Mouse (Mus musculus) cerebellum, adult 11-12 months (tissue): ENCODE results near the gene Akap6.
"Not testable (repeated sequence)": the region's sequence is repeated elsewhere in the genome, so short reads cannot be mapped to it uniquely, and the experiment has no call there.

Experiments
- DNase-seq: peaks from one replicate; pipeline ENCODE4 v3.0.0; 2022

The Akap6 gene

GRCm38 (mm10) chr12:52711857-52712640 is 12.9 kb downstream of the Akap6 start:
- no peak for DNase-seq

GRCm38 (mm10) chr12:52718392-52718791 is 19.2 kb downstream of the Akap6 start:
- DNase-seq = no peak

GRCm38 (mm10) chr12:52719232-52719631 is 20.0 kb downstream of the Akap6 start:
- no peak for DNase-seq

DNA sequence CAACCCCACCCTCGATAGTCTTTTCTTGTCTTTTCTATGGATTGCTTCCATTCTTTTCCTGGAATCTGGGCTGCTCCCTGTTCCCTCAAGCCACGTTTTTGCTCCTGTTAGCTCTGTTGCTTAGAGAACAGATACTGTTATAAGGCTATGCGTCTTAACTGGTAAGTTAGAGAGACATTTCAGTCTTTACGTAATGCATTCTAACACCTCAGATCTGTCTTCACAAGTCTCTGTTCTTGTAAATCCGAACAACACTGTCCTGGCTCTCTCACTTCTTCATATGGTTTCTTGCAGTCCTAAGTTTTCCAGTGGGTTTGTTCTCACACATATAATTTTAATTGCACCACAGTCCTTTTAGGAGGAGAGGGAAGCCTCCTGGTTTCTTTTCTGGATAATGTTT is 20.5 kb downstream of the Akap6 start:
- DNase-seq = no peak

- not testable (repeated sequence) for DNase-seq
Measured at GRCm38 (mm10) chr12:52724039-52724615, 24.9 kb downstream of the Akap6 start.

DNA sequence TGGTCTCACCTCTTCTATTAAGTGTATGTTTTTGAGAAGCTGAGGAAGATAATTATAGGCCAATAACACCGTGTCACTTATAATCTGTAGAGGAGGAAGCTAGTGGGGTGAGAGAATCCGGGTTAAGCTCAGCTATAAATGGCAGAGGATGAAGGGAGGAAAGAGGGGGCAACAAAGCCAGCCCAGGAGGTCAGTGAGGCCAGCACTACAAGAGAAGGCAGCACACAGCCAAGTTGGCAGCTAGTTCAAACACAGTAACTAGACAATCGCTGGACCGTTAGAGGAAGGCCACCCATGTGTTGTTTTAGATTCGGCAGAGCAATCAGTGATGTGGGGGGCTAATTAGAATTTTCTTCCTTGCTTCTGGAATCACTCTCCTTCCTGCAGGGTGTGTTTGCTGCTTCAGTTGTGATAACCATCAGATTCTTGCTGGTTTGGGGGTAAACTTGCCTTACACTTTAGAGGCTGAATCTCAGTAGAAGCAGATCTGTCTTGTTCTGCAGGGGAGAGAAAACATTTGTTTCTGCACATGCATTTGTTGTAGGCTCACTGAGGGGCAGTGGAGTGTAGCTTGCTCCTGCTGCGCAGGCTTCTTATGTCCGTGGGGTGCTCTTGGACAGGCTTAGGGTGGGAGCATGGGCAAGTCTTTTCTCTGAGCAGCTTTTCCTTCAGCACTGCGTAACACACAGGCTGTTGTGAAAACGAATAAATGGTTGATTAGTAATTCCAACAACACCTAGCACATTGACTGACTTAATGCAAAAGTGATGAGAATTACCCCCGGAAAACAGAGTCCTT is 27.4 kb downstream of the Akap6 start:
- no peak for DNase-seq

DNA sequence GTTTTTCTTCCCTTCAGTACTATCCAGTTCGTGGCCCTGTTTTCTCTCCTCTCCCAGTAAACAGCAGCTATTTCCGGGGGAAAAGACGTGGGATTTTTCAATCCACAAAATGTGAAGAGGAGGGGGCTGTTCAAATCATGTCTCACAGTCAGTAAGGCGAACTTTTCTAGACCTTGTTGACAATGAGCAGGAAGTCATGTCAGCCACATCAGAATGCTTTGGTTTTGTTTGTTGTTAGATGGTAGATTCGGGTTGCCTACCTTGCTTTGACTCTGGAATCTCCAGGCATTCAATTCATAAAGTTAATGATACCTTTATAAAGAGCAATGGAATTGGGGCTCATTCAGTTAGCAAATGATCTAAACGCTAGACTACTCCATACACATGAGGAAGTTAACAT is 30.2 kb downstream of the Akap6 start:
- DNase-seq = no peak

DNA sequence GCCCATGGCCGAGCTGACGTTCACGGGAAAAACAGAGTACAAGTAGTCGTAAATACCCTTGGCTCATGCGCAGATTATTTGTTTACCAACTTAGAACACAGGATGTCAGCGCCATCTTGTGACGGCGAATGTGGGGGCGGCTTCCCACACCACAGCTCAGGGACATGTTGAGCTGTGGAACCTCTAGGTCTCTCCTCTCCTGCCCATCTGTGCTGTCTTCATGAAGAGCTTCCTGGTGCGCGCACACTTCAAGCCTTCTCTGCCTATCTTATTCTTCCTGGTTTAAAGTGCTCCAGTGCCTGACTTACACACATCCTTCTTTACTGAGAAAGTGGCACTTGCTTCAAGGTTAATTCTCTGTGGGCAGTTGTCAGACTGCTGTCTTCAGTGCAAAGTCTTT is 36.0 kb downstream of the Akap6 start:
- DNase-seq = not testable (repeated sequence)

GRCm38 (mm10) chr12:52737151-52737550 is 38.0 kb downstream of the Akap6 start:
- DNase-seq = no peak

DNA sequence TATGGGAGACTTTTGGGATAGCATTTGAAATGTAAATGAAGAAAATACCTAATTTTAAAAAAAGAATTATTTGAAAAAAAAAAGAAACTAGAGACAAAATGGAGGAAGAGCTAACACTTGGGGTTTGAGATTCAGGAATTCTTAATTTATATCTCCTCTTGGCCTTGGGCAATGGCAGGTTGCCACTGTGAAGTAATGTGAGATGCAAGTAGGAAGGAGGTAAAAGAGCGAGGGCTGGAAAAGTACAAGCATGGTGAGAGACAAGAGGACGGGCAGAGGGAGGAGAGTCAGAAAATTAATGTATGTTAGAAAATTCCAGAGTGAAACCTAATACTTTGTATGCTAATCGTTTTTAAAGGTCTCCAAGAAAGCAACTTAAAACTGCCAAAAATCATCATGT is 40.1 kb downstream of the Akap6 start:
- no peak for DNase-seq

- no peak for DNase-seq
Measured at GRCm38 (mm10) chr12:52741801-52742200, 42.6 kb downstream of the Akap6 start.

DNA sequence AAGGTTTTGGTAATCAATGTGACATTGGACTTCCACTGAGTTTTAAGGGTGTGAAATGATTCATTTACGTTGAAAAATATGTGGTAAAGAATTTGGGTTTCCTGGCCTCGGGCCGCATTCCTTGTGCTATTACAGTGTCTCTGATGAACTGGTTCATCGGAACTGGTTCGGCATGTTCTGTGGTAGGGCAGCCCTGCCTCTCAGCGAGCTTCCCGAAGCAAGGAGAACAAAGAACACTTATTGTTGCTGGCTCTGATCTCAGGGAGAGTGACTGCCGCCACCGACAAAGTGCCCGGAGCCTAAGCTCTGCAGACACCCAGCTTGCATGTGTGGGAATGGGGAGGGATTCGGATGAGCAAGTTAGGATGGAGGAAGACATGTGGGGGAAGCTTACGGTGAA is 50.8 kb downstream of the Akap6 start:
- DNase-seq = no peak

GRCm38 (mm10) chr12:52755649-52756048 is 56.5 kb downstream of the Akap6 start:
- no peak for DNase-seq

DNA sequence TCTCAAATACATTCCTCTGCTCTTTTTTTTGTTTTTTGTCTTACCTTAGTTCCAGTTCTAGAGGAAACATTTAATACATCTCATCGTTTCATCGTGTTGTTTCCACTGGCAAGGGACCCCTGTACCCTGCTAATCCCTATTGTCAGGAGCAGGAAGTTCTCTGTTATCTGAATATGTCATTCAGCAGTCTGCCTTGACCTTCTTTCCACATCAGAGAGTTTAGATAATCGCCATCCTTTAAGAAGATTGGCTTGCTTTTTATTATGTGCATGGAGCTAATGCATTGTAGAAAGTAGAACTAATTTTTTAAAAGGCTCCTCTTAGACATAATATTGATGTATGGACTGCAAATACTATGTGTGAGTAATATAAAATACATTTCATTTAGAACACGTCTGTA is 58.7 kb downstream of the Akap6 start:
- DNase-seq = no peak

DNA sequence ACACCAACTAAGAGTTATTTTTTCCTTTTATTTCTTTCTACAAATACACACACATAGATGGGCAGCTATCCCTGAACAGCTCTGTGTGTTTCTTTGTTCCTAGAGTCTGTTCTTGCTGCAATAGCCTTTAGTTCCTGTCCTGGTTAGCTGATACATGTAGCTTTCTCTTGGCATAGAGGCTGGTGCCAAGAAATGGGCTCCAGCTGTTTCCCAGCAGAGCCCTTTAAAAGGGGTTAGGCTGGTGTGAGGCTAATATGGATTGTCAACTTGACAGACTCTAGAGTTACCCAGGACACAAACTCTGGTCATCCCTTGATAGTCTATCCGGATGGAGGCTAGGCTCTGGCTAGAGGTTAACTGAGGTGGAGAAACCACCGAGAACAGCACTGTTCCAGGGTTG is 64.9 kb downstream of the Akap6 start:
- DNase-seq = no peak

DNA sequence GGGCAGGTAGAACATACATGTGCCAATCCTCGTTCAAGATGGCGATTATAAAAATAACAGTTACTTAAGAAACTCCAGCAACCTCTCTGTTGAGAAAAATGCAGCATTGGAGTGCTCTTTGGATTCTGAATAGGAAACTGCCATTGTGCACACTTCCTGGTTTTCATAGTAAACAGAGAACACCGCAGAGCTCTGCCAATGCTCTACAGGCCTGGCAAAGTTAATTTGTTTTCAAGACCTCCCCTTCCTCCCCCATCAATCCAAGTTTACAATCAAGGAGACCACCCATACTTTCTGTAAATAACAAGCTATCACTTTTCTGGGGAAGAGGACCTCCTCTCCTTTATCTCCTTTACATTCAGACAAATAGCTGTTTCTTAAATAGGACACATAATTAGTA is 65.6 kb downstream of the Akap6 start:
- DNase-seq = no peak

DNA sequence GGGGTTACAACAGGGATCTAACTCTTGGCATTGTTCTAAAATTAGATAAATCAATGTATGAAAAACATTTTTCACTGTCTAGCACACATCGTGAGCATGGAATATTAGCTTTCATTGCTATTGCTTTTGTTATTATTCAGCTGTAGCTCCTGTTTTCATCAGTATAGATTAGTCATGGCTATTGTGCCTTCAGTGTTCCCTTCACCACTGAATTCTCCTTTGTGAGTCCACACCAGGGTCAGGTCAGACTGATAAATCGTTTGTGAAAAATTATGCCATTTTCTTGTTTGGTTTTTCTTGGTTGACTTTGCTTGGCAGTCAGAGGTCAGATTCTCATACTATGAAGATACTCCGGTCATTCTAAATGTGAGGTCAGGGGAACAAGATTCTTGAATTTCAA is 70.4 kb downstream of the Akap6 start:
- DNase-seq = no peak

DNA sequence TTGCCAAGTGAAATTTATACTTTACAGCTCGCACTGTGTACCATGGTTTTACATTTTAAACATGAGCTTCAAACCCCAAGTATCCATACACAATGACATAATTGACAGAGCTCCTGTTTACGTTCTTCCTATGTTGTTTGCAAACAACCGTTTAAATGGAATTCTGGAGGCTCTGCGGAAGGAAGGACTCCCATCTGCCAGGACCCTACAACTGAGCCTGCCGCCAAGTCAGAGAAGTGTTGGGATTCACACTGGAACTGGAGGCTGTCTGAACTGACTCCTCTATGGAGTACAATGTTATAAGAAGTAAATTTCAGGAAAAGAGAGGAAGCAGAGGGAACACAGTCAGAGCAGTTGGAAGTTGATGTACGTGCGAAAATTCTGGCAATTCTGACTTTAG is 72.7 kb downstream of the Akap6 start:
- DNase-seq = no peak

DNA sequence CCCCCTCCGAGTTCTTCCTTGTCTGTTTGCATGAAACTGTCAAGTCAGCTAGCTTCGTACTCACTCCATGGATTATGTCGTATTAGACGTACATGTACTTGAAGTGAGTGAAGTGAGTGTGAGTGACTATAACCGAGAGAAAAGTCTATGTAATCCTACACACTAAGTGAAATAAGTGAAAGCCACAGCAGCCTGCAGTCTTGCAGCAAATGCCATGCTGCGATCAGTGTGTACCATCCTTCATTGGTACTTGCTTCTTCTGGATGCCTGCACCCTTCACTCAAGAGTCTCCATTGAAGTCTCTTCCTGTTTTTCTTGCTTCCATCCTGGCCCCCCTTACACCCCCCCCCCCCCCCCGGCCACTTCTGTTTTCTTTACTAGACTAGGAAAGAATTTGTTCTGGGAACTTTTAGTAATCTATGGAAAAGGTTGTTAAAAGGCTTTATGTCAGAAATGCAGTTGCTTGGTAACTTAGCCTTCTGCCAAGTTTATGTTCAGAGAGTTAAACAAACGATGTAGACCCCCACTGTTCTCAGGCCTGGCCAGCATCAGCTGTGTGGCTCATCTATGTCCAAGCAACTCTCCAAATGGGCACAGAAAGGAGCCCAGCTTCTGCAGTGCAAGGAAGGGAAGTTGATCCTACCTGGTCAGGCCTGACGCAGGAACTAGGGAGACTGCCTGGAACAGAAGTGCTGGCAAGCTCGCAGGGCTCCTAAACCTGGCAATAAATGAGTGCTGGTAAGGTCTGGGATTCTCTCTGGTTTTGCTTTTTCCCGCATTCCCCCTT is 73.5 kb downstream of the Akap6 start:
- DNase-seq = no peak

GRCm38 (mm10) chr12:52773847-52774246 is 74.7 kb downstream of the Akap6 start:
- DNase-seq = no peak

- no peak for DNase-seq
Measured at GRCm38 (mm10) chr12:52774382-52774781, 75.2 kb downstream of the Akap6 start.

- DNase-seq = no peak
Measured at GRCm38 (mm10) chr12:52780216-52780615, 81.0 kb downstream of the Akap6 start.

- no peak for DNase-seq
Measured at GRCm38 (mm10) chr12:52781066-52781465, 81.9 kb downstream of the Akap6 start.
